ENCODE assay signal across 16 mouse cellular contexts in genomic region chr10:119358730-119359292, GRCm38 (mm10).
A peak's percentile ranks its signal among the peaks of the same experiment; 100 is the strongest.
DNase-seq lines count a peak whose midpoint lies in the region; ATAC-seq and TF ChIP-seq lines count a peak whose summit lies in the region.
"Had no signal": no experiment of that assay in that cellular context is flagged by ENCODE, and none has a peak within 500 bp of the region (broad histone marks: within the 10 kb centered on the region; RNA-seq: fewer than 3 reads in every experiment).

No protein-coding gene starts in this region.

- TF ChIP-seq EP300 in MEL (IDR thresholded peaks at IDR 0.05; ENCODE audit: low read depth in 1 of 2, low read length in 2 of 2), result no peak

- WGBS in forebrain, embryonic 16.5 days, result 61% methylated on average over 7 of the region's 7 CpGs
- WGBS in forebrain, embryonic 15.5 days, result 68% methylated on average over 7 of the region's 7 CpGs
- 59% methylated on average over 7 of the region's 7 CpGs for WGBS in limb, embryonic 14.5 days
- WGBS in limb, embryonic 10.5 days, result 86% methylated on average over 7 of the region's 7 CpGs

- peak; percentile 34 for DNase-seq in limb, embryonic 14.5 days (ENCODE audit: low spot score)
- DNase-seq in limb, embryonic 10.5 days (ENCODE audit: low spot score), result no peak
- DNase-seq in MEL (ENCODE audit: low read depth, low spot score), result peak; percentile 7
- peak; percentile 28 for DNase-seq in brain, embryonic 18.5 days (ENCODE audit: low read depth, low spot score)
- no peak for DNase-seq in urinary bladder, postnatal 10 days (ENCODE audit: low spot score)
- DNase-seq in testis, postnatal 14 days (ENCODE audit: low spot score), result no peak
- DNase-seq: B cell, adult 2 months; cerebellum, adult 8-10 months had no signal

- no peaks in the 10 kb centered on the region for H3K4me1 ChIP-seq in forebrain, embryonic 16.5 days (replicated peaks; ENCODE audit: control insufficient read depth, insufficient read depth, low read length)
- no peaks in the 10 kb centered on the region for H3K4me1 ChIP-seq in forebrain, embryonic 15.5 days
- no peaks in the 10 kb centered on the region for H3K4me1 ChIP-seq in limb, embryonic 14.5 days (ENCODE audit: control insufficient read depth, insufficient read depth, low read length)
- H3K4me1 ChIP-seq in limb, embryonic 10.5 days, result no peaks in the 10 kb centered on the region
- H3K4me1 ChIP-seq in MEL (ENCODE audit: control insufficient read depth in 1 of 2, insufficient read depth in 2 of 2, low read length in 2 of 2), result no peaks in the 10 kb centered on the region
- H3K4me1 ChIP-seq: heart, embryonic 15.5 days; kidney, embryonic 15.5 days; limb, embryonic 12.5 days; midbrain, embryonic 10.5 days had no signal

- no peaks in the 10 kb centered on the region for H3K27me3 ChIP-seq in forebrain, embryonic 16.5 days (replicated peaks; ENCODE audit: control insufficient read depth, insufficient read depth, low read length)
- H3K27me3 ChIP-seq in forebrain, embryonic 15.5 days, result no peaks in the 10 kb centered on the region
- no peaks in the 10 kb centered on the region for H3K27me3 ChIP-seq in limb, embryonic 14.5 days (ENCODE audit: control insufficient read depth, insufficient read depth, low read length)
- H3K27me3 ChIP-seq in limb, embryonic 10.5 days (ENCODE audit: low read depth, poor library complexity, severe bottlenecking), result no peaks in the 10 kb centered on the region
- H3K27me3 ChIP-seq in MEL (ENCODE audit: control insufficient read depth in 1 of 2, insufficient read depth in 2 of 2, low read length in 2 of 2), result no peaks in the 10 kb centered on the region
- H3K27me3 ChIP-seq: heart, embryonic 15.5 days; kidney, embryonic 15.5 days; limb, embryonic 12.5 days had no signal

- no peak for TF ChIP-seq POLR2A in limb, embryonic 14.5 days (IDR thresholded peaks at IDR 0.05; ENCODE audit: borderline replicate concordance, extremely low read depth, insufficient read depth, insufficient read length)
- no peak for TF ChIP-seq POLR2A in MEL (IDR thresholded peaks at IDR 0.05; ENCODE audit: control insufficient read depth in 1 of 2, insufficient read depth in 1 of 2, low read depth in 1 of 2, low read length in 2 of 2, poor library complexity in 1 of 2)

- no peaks in the 10 kb centered on the region for H3K36me3 ChIP-seq in forebrain, embryonic 16.5 days (ENCODE audit: control insufficient read depth, insufficient read depth)
- no peaks in the 10 kb centered on the region for H3K36me3 ChIP-seq in forebrain, embryonic 15.5 days
- H3K36me3 ChIP-seq in limb, embryonic 14.5 days (ENCODE audit: control insufficient read depth, insufficient read depth, low read length), result no peaks in the 10 kb centered on the region
- H3K36me3 ChIP-seq in limb, embryonic 10.5 days, result no peaks in the 10 kb centered on the region
- H3K36me3 ChIP-seq in MEL (ENCODE audit: control insufficient read depth in 1 of 2, insufficient read depth in 2 of 2, low read length in 2 of 2), result no peaks in the 10 kb centered on the region
- H3K36me3 ChIP-seq: heart, embryonic 15.5 days; kidney, embryonic 15.5 days; limb, embryonic 12.5 days; midbrain, embryonic 10.5 days had no signal

- H3K79me2 ChIP-seq in MEL (ENCODE audit: control insufficient read depth, insufficient read depth, low read length, poor library complexity), result no peaks in the 10 kb centered on the region

- no peak for TF ChIP-seq RAD21 in MEL (IDR thresholded peaks at IDR 0.05; ENCODE audit: low read depth, low read length)

- no peak overlapping the region for H3K9ac ChIP-seq in forebrain, embryonic 16.5 days (replicated peaks; ENCODE audit: low read depth, low read length)
- H3K9ac ChIP-seq in forebrain, embryonic 15.5 days (replicated peaks), result no peak overlapping the region
- H3K9ac ChIP-seq in limb, embryonic 14.5 days (ENCODE audit: low read depth, low read length, severe bottlenecking), result no peak overlapping the region
- no peak overlapping the region for H3K9ac ChIP-seq in MEL (ENCODE audit: control insufficient read depth, low read depth, low read length, poor library complexity, severe bottlenecking)
- H3K9ac ChIP-seq: heart, embryonic 15.5 days; kidney, embryonic 15.5 days; limb, embryonic 12.5 days had no signal

- H3K4me2 ChIP-seq in forebrain, embryonic 16.5 days (ENCODE audit: low read length), result no peak overlapping the region
- no peak overlapping the region for H3K4me2 ChIP-seq in forebrain, embryonic 15.5 days (replicated peaks)
- H3K4me2 ChIP-seq in limb, embryonic 14.5 days (replicated peaks; ENCODE audit: low read depth, low read length, severe bottlenecking), result no peak overlapping the region
- H3K4me2 ChIP-seq: heart, embryonic 15.5 days; kidney, embryonic 15.5 days; limb, embryonic 12.5 days had no signal

- H3K4me3 ChIP-seq in forebrain, embryonic 16.5 days (replicated peaks; ENCODE audit: low read length), result no peak overlapping the region
- H3K4me3 ChIP-seq in forebrain, embryonic 15.5 days, result no peak overlapping the region
- H3K4me3 ChIP-seq in limb, embryonic 14.5 days (replicated peaks; ENCODE audit: low read length), result no peak overlapping the region
- no peak overlapping the region for H3K4me3 ChIP-seq in limb, embryonic 10.5 days
- H3K4me3 ChIP-seq in MEL (ENCODE audit: control insufficient read depth in 1 of 2, insufficient read depth in 1 of 2, low read depth in 2 of 2, low read length in 2 of 2), result no peak overlapping the region
- H3K4me3 ChIP-seq: heart, embryonic 15.5 days; kidney, embryonic 15.5 days; layer of hippocampus, adult 2 months; limb, embryonic 12.5 days; midbrain, embryonic 10.5 days; myocyte had no signal

- H3K27ac ChIP-seq in forebrain, embryonic 16.5 days (ENCODE audit: low read length), result no peak overlapping the region
- no peak overlapping the region for H3K27ac ChIP-seq in forebrain, embryonic 15.5 days (replicated peaks)
- H3K27ac ChIP-seq in limb, embryonic 14.5 days (replicated peaks; ENCODE audit: low read depth, low read length), result no peak overlapping the region
- H3K27ac ChIP-seq in limb, embryonic 10.5 days, result no peak overlapping the region
- H3K27ac ChIP-seq in MEL (ENCODE audit: control insufficient read depth, low read depth, low read length), result no peak overlapping the region
- H3K27ac ChIP-seq: heart, embryonic 15.5 days; kidney, embryonic 15.5 days; layer of hippocampus, adult 2 months; limb, embryonic 12.5 days; midbrain, embryonic 10.5 days had no signal

- H3K9me3 ChIP-seq in forebrain, embryonic 16.5 days (ENCODE audit: control insufficient read depth, low read length), result no peaks in the 10 kb centered on the region
- H3K9me3 ChIP-seq in forebrain, embryonic 15.5 days, result no peaks in the 10 kb centered on the region
- no peaks in the 10 kb centered on the region for H3K9me3 ChIP-seq in limb, embryonic 14.5 days (ENCODE audit: control insufficient read depth, low read length)
- H3K9me3 ChIP-seq in limb, embryonic 10.5 days (replicated peaks), result no peaks in the 10 kb centered on the region
- H3K9me3 ChIP-seq in MEL (replicated peaks; ENCODE audit: insufficient read depth, low read length), result no peaks in the 10 kb centered on the region
- H3K9me3 ChIP-seq: heart, embryonic 15.5 days; kidney, embryonic 15.5 days; limb, embryonic 12.5 days; midbrain, embryonic 10.5 days had no signal

- no peak for TF ChIP-seq CTCF in MEL (IDR thresholded peaks at IDR 0.05 in 2 of 3, conservative IDR thresholded peaks at IDR 0.05 in 1 of 3; ENCODE audit: control insufficient read depth in 1 of 3, insufficient read depth in 1 of 3, low read depth in 2 of 3, low read length in 3 of 3, poor library complexity in 1 of 3, severe bottlenecking in 1 of 3)

- peak; percentile 62 for ATAC-seq in forebrain, embryonic 16.5 days
- ATAC-seq in forebrain, embryonic 15.5 days (replicated peaks), result no peak
- ATAC-seq in limb, embryonic 14.5 days (ENCODE audit: low FRiP score, low read depth), result no peak

TF ChIP-seq in MEL, 35 proteins besides CTCF, POLR2A, EP300 and RAD21:
- TF ChIP-seq GATA1 (IDR thresholded peaks at IDR 0.05; ENCODE audit: low read depth, low read length), result no peak
- no peak for TF ChIP-seq CHD1 (IDR thresholded peaks at IDR 0.05; ENCODE audit: low read depth, low read length)
- TF ChIP-seq MYC (IDR thresholded peaks at IDR 0.05; ENCODE audit: low read depth, low read length), result no peak
- peak; percentile 90 for TF ChIP-seq ZNF384 (IDR thresholded peaks at IDR 0.05; ENCODE audit: low read depth, low read length)

Comparison
In these comparisons a context has a peak if more than half of its experiments do, and no peak if none do; other contexts are left out.
1. DNase-seq: peak in limb, embryonic 14.5 days (single experiment), MEL (single experiment) and brain, embryonic 18.5 days (single experiment); none in limb, embryonic 10.5 days (single experiment), urinary bladder, postnatal 10 days (single experiment) and testis, postnatal 14 days (single experiment).